Mouse (Mus musculus): Measurements from ENCODE around the gene Dcun1d2. TPM values are rescaled to one million over a fixed set of nuclear protein-coding genes. Genes with fewer than 3 reads are reported as not detected.

Gene Dcun1d2
- polyA plus RNA-seq, 1 experiment from 2014 or later = 35.4 TPM

- Histone ChIP-seq H3K9me3 (ENCODE audit: control insufficient read depth, low read length) (no peaks in the 10 kb centered on the region), H3K36me3 (ENCODE audit: control insufficient read depth, insufficient read depth, low read length) (peaks cover 10% of the 10 kb centered on the region; the same call in 1 of the 2 replicates), H3K27ac (ENCODE audit: low read depth, low read length) (no peak overlapping the region), H3K9ac (ENCODE audit: low read depth, low read length) (no peak overlapping the region), H3K4me2 (ENCODE audit: low read length) (no peak overlapping the region), H3K27me3 (replicated peaks; ENCODE audit: control insufficient read depth, insufficient read depth, low read length) (no peaks in the 10 kb centered on the region), H3K4me3 (ENCODE audit: low read length) (no peak overlapping the region), H3K4me1 (ENCODE audit: control insufficient read depth, insufficient read depth, low read depth, low read length) (no peaks in the 10 kb centered on the region)
- 88% methylated on average over 5 of the region's 5 CpGs for WGBS
- ATAC-seq = no peak
These were observed 10.9 kb downstream of the Dcun1d2 start for GRCm38 (mm10) chr8:13276941-13277447.

GRCm38 (mm10) chr8:13272834-13273233 lies 15.1 kb downstream of the Dcun1d2 start:
- no peak overlapping the region for H3K27ac ChIP-seq (ENCODE audit: low read depth, low read length)
- peaks cover 22% of the 10 kb centered on the region for H3K36me3 ChIP-seq (ENCODE audit: control insufficient read depth, insufficient read depth, low read length)
- no peaks in the 10 kb centered on the region for H3K4me1 ChIP-seq (ENCODE audit: control insufficient read depth, insufficient read depth, low read depth, low read length)
- ATAC-seq = no peak
- no peak overlapping the region for H3K4me3 ChIP-seq (ENCODE audit: low read length)
- H3K4me2 ChIP-seq (ENCODE audit: low read length) = no peak overlapping the region
- no peaks in the 10 kb centered on the region for H3K9me3 ChIP-seq (ENCODE audit: control insufficient read depth, low read length)
- no peaks in the 10 kb centered on the region for H3K27me3 ChIP-seq (replicated peaks; ENCODE audit: control insufficient read depth, insufficient read depth, low read length)
- H3K9ac ChIP-seq (ENCODE audit: low read depth, low read length) = no peak overlapping the region
- WGBS = 92% methylated on average over 5 of the region's 5 CpGs

GRCm38 (mm10) chr8:13267566-13267965 lies 20.4 kb downstream of the Dcun1d2 start:
- no peak overlapping the region for H3K4me3 ChIP-seq (ENCODE audit: low read length)
- ATAC-seq = no peak
- H3K9me3 ChIP-seq (ENCODE audit: control insufficient read depth, low read length) = no peaks in the 10 kb centered on the region
- H3K27me3 ChIP-seq (replicated peaks; ENCODE audit: control insufficient read depth, insufficient read depth, low read length) = no peaks in the 10 kb centered on the region
- WGBS = 78% methylated on average over 2 of the region's 2 CpGs
- no peak overlapping the region for H3K4me2 ChIP-seq (ENCODE audit: low read length)
- no peak overlapping the region for H3K27ac ChIP-seq (ENCODE audit: low read depth, low read length)
- no peak overlapping the region for H3K9ac ChIP-seq (ENCODE audit: low read depth, low read length)
- H3K36me3 ChIP-seq (ENCODE audit: control insufficient read depth, insufficient read depth, low read length) = peaks cover 18% of the 10 kb centered on the region
- H3K4me1 ChIP-seq (ENCODE audit: control insufficient read depth, insufficient read depth, low read depth, low read length) = no peaks in the 10 kb centered on the region

- no peak overlapping the region for H3K4me2 ChIP-seq (ENCODE audit: low read length)
- H3K4me1 ChIP-seq (ENCODE audit: control insufficient read depth, insufficient read depth, low read depth, low read length) = no peaks in the 10 kb centered on the region
- WGBS = 62% methylated on average over 3 of the region's 3 CpGs
- no peak overlapping the region for H3K4me3 ChIP-seq (ENCODE audit: low read length)
- no peak overlapping the region for H3K9ac ChIP-seq (ENCODE audit: low read depth, low read length)
- no peak overlapping the region for H3K27ac ChIP-seq (ENCODE audit: low read depth, low read length)
- H3K9me3 ChIP-seq (ENCODE audit: control insufficient read depth, low read length) = no peaks in the 10 kb centered on the region
- no peaks in the 10 kb centered on the region for H3K27me3 ChIP-seq (replicated peaks; ENCODE audit: control insufficient read depth, insufficient read depth, low read length)
- peaks cover 18% of the 10 kb centered on the region for H3K36me3 ChIP-seq (ENCODE audit: control insufficient read depth, insufficient read depth, low read length)
- no peak for ATAC-seq
These were observed 24.6 kb downstream of the Dcun1d2 start for GRCm38 (mm10) chr8:13263376-13263775.

- 39% methylated on average over 8 of the region's 8 CpGs for WGBS
- H3K4me2 ChIP-seq (ENCODE audit: low read length) = no peak within 1 kb of the TSS
- no peaks in the 10 kb centered on the region for H3K27me3 ChIP-seq (replicated peaks; ENCODE audit: control insufficient read depth, insufficient read depth, low read length)
- no peaks in the 10 kb centered on the region for H3K4me1 ChIP-seq (ENCODE audit: control insufficient read depth, insufficient read depth, low read depth, low read length)
- H3K9me3 ChIP-seq (ENCODE audit: control insufficient read depth, low read length) = no peaks in the 10 kb centered on the region
- H3K36me3 ChIP-seq (ENCODE audit: control insufficient read depth, insufficient read depth, low read length) = peaks cover 23% of the 10 kb centered on the region
- peak; percentile 68 for ATAC-seq
- H3K27ac ChIP-seq (ENCODE audit: low read depth, low read length) = no peak within 1 kb of the TSS
- no peak within 1 kb of the TSS for H3K9ac ChIP-seq (ENCODE audit: low read depth, low read length)
- no peak within 1 kb of the TSS for H3K4me3 ChIP-seq (ENCODE audit: low read length)
These were observed 33.9 kb downstream of the Dcun1d2 start, which contains the start of gene Adprhl1 for GRCm38 (mm10) chr8:13254019-13254418. Adprhl1 (minus strand) TSS chr8:13254162.

GRCm38 (mm10) chr8:13253413-13253812 lies 34.5 kb downstream of the Dcun1d2 start:
- Histone ChIP-seq H3K4me3 (ENCODE audit: low read length) (no peak overlapping the region), H3K36me3 (ENCODE audit: control insufficient read depth, insufficient read depth, low read length) (peaks cover 19% of the 10 kb centered on the region), H3K4me1 (ENCODE audit: control insufficient read depth, insufficient read depth, low read depth, low read length) (no peaks in the 10 kb centered on the region), H3K27me3 (replicated peaks; ENCODE audit: control insufficient read depth, insufficient read depth, low read length) (no peaks in the 10 kb centered on the region), H3K4me2 (ENCODE audit: low read length) (no peak overlapping the region), H3K27ac (ENCODE audit: low read depth, low read length) (no peak overlapping the region), H3K9ac (ENCODE audit: low read depth, low read length) (no peak overlapping the region), H3K9me3 (ENCODE audit: control insufficient read depth, low read length) (no peaks in the 10 kb centered on the region)
- WGBS = 91% methylated on average over 5 of the region's 5 CpGs
- no peak for ATAC-seq

- H3K9me3 ChIP-seq (ENCODE audit: control insufficient read depth, low read length) = no peaks in the 10 kb centered on the region
- WGBS = 93% methylated on average over 13 of the region's 13 CpGs
These were observed 35.1 kb downstream of the Dcun1d2 start for GRCm38 (mm10) chr8:13252837-13253236.

GRCm38 (mm10) chr8:13244343-13244880 lies 43.5 kb downstream of the Dcun1d2 start:
- Histone ChIP-seq H3K36me3 (ENCODE audit: control insufficient read depth, insufficient read depth, low read length) (no peaks in the 10 kb centered on the region), H3K9ac (ENCODE audit: low read depth, low read length) (no peak overlapping the region), H3K9me3 (ENCODE audit: control insufficient read depth, low read length) (no peaks in the 10 kb centered on the region), H3K4me1 (ENCODE audit: control insufficient read depth, insufficient read depth, low read depth, low read length) (no peaks in the 10 kb centered on the region), H3K4me3 (ENCODE audit: low read length) (no peak overlapping the region), H3K27ac (ENCODE audit: low read depth, low read length) (no peak overlapping the region), H3K27me3 (replicated peaks; ENCODE audit: control insufficient read depth, insufficient read depth, low read length) (no peaks in the 10 kb centered on the region), H3K4me2 (ENCODE audit: low read length) (no peak overlapping the region)
- WGBS = 92% methylated on average over 11 of the region's 11 CpGs
- no peak for ATAC-seq

More at GRCm38 (mm10) chr8:13252837-13253236, 35.1 kb downstream of the Dcun1d2 start:
- Histone ChIP-seq H3K4me1 (ENCODE audit: control insufficient read depth, insufficient read depth, low read depth, low read length) (no peaks in the 10 kb centered on the region), H3K9ac (ENCODE audit: low read depth, low read length) (no peak overlapping the region), H3K27me3 (replicated peaks; ENCODE audit: control insufficient read depth, insufficient read depth, low read length) (no peaks in the 10 kb centered on the region), H3K27ac (ENCODE audit: low read depth, low read length) (no peak overlapping the region), H3K4me3 (ENCODE audit: low read length) (no peak overlapping the region), H3K4me2 (ENCODE audit: low read length) (no peak overlapping the region), H3K36me3 (ENCODE audit: control insufficient read depth, insufficient read depth, low read length) (peaks cover 14% of the 10 kb centered on the region)
- ATAC-seq = no peak

- 78% methylated on average over 10 of the region's 10 CpGs for WGBS
- Histone ChIP-seq H3K36me3 (ENCODE audit: control insufficient read depth, insufficient read depth, low read length) (no peaks in the 10 kb centered on the region), H3K4me1 (ENCODE audit: control insufficient read depth, insufficient read depth, low read depth, low read length) (no peaks in the 10 kb centered on the region), H3K9ac (ENCODE audit: low read depth, low read length) (no peak overlapping the region), H3K4me2 (ENCODE audit: low read length) (no peak overlapping the region), H3K27ac (ENCODE audit: low read depth, low read length) (no peak overlapping the region), H3K9me3 (ENCODE audit: control insufficient read depth, low read length) (no peaks in the 10 kb centered on the region), H3K4me3 (ENCODE audit: low read length) (no peak overlapping the region), H3K27me3 (replicated peaks; ENCODE audit: control insufficient read depth, insufficient read depth, low read length) (no peaks in the 10 kb centered on the region)
- ATAC-seq = no peak
These were observed 44.7 kb downstream of the Dcun1d2 start for GRCm38 (mm10) chr8:13242985-13243870.

All from hindbrain, embryonic 16.5 days (tissue).